Mouse (Mus musculus): Measurements from ENCODE around the gene 4932438A13Rik. TPM values are rescaled to one million over a fixed set of nuclear protein-coding genes. Genes with fewer than 3 reads are reported as not detected.
A peak's percentile ranks its signal among the peaks of the same experiment; 100 is the strongest.

Gene 4932438A13Rik
- polyA plus RNA-seq, 2 experiments, result 28.3 to 68.4 TPM

- Histone ChIP-seq H3K4me1 (ENCODE audit: control insufficient read depth, insufficient read depth, low read length) (no peaks in the 10 kb centered on the region), H3K9ac (ENCODE audit: low read depth, low read length, severe bottlenecking) (no peak overlapping the region), H3K4me2 (replicated peaks; ENCODE audit: low read depth, low read length, severe bottlenecking) (no peak overlapping the region), H3K36me3 (ENCODE audit: control insufficient read depth, insufficient read depth, low read length) (peaks cover 33% of the 10 kb centered on the region), H3K4me3 (replicated peaks; ENCODE audit: low read length) (no peak overlapping the region), H3K27me3 (ENCODE audit: control insufficient read depth, insufficient read depth, low read length) (no peaks in the 10 kb centered on the region), H3K27ac (replicated peaks; ENCODE audit: low read depth, low read length) (no peak overlapping the region), H3K9me3 (ENCODE audit: control insufficient read depth, low read length) (no peaks in the 10 kb centered on the region)
- WGBS, result 92% methylated on average over 2 of the region's 2 CpGs
- TF ChIP-seq POLR2A (IDR thresholded peaks at IDR 0.05; ENCODE audit: borderline replicate concordance, extremely low read depth, insufficient read depth, insufficient read length), result no peak
- DNase-seq (ENCODE audit: low spot score) (no peak), ATAC-seq (ENCODE audit: low FRiP score, low read depth) (no peak)
Observed at GRCm38 (mm10) chr3:36917832-36918231, 54.9 kb downstream of the 4932438A13Rik start.

GRCm38 (mm10) chr3:36918322-36918721 lies 55.4 kb downstream of the 4932438A13Rik start:
- no peak overlapping the region for H3K9ac ChIP-seq (ENCODE audit: low read depth, low read length, severe bottlenecking)
- no peaks in the 10 kb centered on the region for H3K9me3 ChIP-seq (ENCODE audit: control insufficient read depth, low read length)
- TF ChIP-seq POLR2A (IDR thresholded peaks at IDR 0.05; ENCODE audit: borderline replicate concordance, extremely low read depth, insufficient read depth, insufficient read length), result no peak
- H3K4me3 ChIP-seq (replicated peaks; ENCODE audit: low read length), result no peak overlapping the region
- H3K4me1 ChIP-seq (ENCODE audit: control insufficient read depth, insufficient read depth, low read length), result no peaks in the 10 kb centered on the region
- no peak for ATAC-seq (ENCODE audit: low FRiP score, low read depth)
- no peak for DNase-seq (ENCODE audit: low spot score)
- H3K27me3 ChIP-seq (ENCODE audit: control insufficient read depth, insufficient read depth, low read length), result no peaks in the 10 kb centered on the region
- H3K27ac ChIP-seq (replicated peaks; ENCODE audit: low read depth, low read length), result no peak overlapping the region
- H3K4me2 ChIP-seq (replicated peaks; ENCODE audit: low read depth, low read length, severe bottlenecking), result no peak overlapping the region
- peaks cover 33% of the 10 kb centered on the region for H3K36me3 ChIP-seq (ENCODE audit: control insufficient read depth, insufficient read depth, low read length)
- 94% methylated on average over 4 of the region's 4 CpGs for WGBS

GRCm38 (mm10) chr3:36941572-36941971 lies 78.7 kb downstream of the 4932438A13Rik start:
- DNase-seq (ENCODE audit: low spot score) (no peak), ATAC-seq (ENCODE audit: low FRiP score, low read depth) (no peak)

GRCm38 (mm10) chr3:36942108-36942507 lies 79.2 kb downstream of the 4932438A13Rik start:
- no peak for TF ChIP-seq POLR2A (IDR thresholded peaks at IDR 0.05; ENCODE audit: borderline replicate concordance, extremely low read depth, insufficient read depth, insufficient read length)
- no peak for ATAC-seq (ENCODE audit: low FRiP score, low read depth)
- no peaks in the 10 kb centered on the region for H3K4me1 ChIP-seq (ENCODE audit: control insufficient read depth, insufficient read depth, low read length)
- 52% methylated on average over 6 of the region's 6 CpGs for WGBS
- peak; percentile 63 for DNase-seq (ENCODE audit: low spot score)
- H3K4me2 ChIP-seq (replicated peaks; ENCODE audit: low read depth, low read length, severe bottlenecking), result no peak overlapping the region
- H3K9ac ChIP-seq (ENCODE audit: low read depth, low read length, severe bottlenecking), result no peak overlapping the region
- peaks cover 29% of the 10 kb centered on the region for H3K36me3 ChIP-seq (ENCODE audit: control insufficient read depth, insufficient read depth, low read length)
- no peak overlapping the region for H3K4me3 ChIP-seq (replicated peaks; ENCODE audit: low read length)
- no peak overlapping the region for H3K27ac ChIP-seq (replicated peaks; ENCODE audit: low read depth, low read length)
- no peaks in the 10 kb centered on the region for H3K27me3 ChIP-seq (ENCODE audit: control insufficient read depth, insufficient read depth, low read length)
- no peaks in the 10 kb centered on the region for H3K9me3 ChIP-seq (ENCODE audit: control insufficient read depth, low read length)

More at GRCm38 (mm10) chr3:36941572-36941971, 78.7 kb downstream of the 4932438A13Rik start:
- Histone ChIP-seq H3K4me2 (replicated peaks; ENCODE audit: low read depth, low read length, severe bottlenecking) (no peak overlapping the region), H3K4me3 (replicated peaks; ENCODE audit: low read length) (no peak overlapping the region), H3K27me3 (ENCODE audit: control insufficient read depth, insufficient read depth, low read length) (no peaks in the 10 kb centered on the region), H3K36me3 (ENCODE audit: control insufficient read depth, insufficient read depth, low read length) (peaks cover 35% of the 10 kb centered on the region), H3K9ac (ENCODE audit: low read depth, low read length, severe bottlenecking) (no peak overlapping the region), H3K9me3 (ENCODE audit: control insufficient read depth, low read length) (no peaks in the 10 kb centered on the region), H3K4me1 (ENCODE audit: control insufficient read depth, insufficient read depth, low read length) (no peaks in the 10 kb centered on the region), H3K27ac (replicated peaks; ENCODE audit: low read depth, low read length) (no peak overlapping the region)
- WGBS, result 26% methylated on average over 5 of the region's 5 CpGs
- TF ChIP-seq POLR2A (IDR thresholded peaks at IDR 0.05; ENCODE audit: borderline replicate concordance, extremely low read depth, insufficient read depth, insufficient read length), result no peak

- ATAC-seq (ENCODE audit: low FRiP score, low read depth) (no peak), DNase-seq (ENCODE audit: low spot score) (no peak)
- no peaks in the 10 kb centered on the region for H3K27me3 ChIP-seq (ENCODE audit: control insufficient read depth, insufficient read depth, low read length)
Observed at GRCm38 (mm10) chr3:36943706-36944105, 80.8 kb downstream of the 4932438A13Rik start.

GRCm38 (mm10) chr3:37037979-37038378 lies 175.1 kb downstream of the 4932438A13Rik start:
- no peak for TF ChIP-seq POLR2A (IDR thresholded peaks at IDR 0.05; ENCODE audit: borderline replicate concordance, extremely low read depth, insufficient read depth, insufficient read length)
- no peaks in the 10 kb centered on the region for H3K9me3 ChIP-seq (ENCODE audit: control insufficient read depth, low read length)
- H3K36me3 ChIP-seq (ENCODE audit: control insufficient read depth, insufficient read depth, low read length), result peaks cover 68% of the 10 kb centered on the region
- no peak overlapping the region for H3K4me3 ChIP-seq (replicated peaks; ENCODE audit: low read length)
- no peaks in the 10 kb centered on the region for H3K27me3 ChIP-seq (ENCODE audit: control insufficient read depth, insufficient read depth, low read length)
- no peaks in the 10 kb centered on the region for H3K4me1 ChIP-seq (ENCODE audit: control insufficient read depth, insufficient read depth, low read length)
- 93% methylated on average over 2 of the region's 2 CpGs for WGBS
- H3K27ac ChIP-seq (replicated peaks; ENCODE audit: low read depth, low read length), result no peak overlapping the region
- ATAC-seq (ENCODE audit: low FRiP score, low read depth) (no peak), DNase-seq (ENCODE audit: low spot score) (no peak)
- no peak overlapping the region for H3K4me2 ChIP-seq (replicated peaks; ENCODE audit: low read depth, low read length, severe bottlenecking)
- H3K9ac ChIP-seq (ENCODE audit: low read depth, low read length, severe bottlenecking), result no peak overlapping the region

More at GRCm38 (mm10) chr3:36943706-36944105, 80.8 kb downstream of the 4932438A13Rik start:
- no peaks in the 10 kb centered on the region for H3K9me3 ChIP-seq (ENCODE audit: control insufficient read depth, low read length)
- no peak overlapping the region for H3K4me3 ChIP-seq (replicated peaks; ENCODE audit: low read length)
- no peaks in the 10 kb centered on the region for H3K4me1 ChIP-seq (ENCODE audit: control insufficient read depth, insufficient read depth, low read length)
- H3K4me2 ChIP-seq (replicated peaks; ENCODE audit: low read depth, low read length, severe bottlenecking), result no peak overlapping the region
- no peak overlapping the region for H3K9ac ChIP-seq (ENCODE audit: low read depth, low read length, severe bottlenecking)
- H3K36me3 ChIP-seq (ENCODE audit: control insufficient read depth, insufficient read depth, low read length), result peaks cover 37% of the 10 kb centered on the region
- TF ChIP-seq POLR2A (IDR thresholded peaks at IDR 0.05; ENCODE audit: borderline replicate concordance, extremely low read depth, insufficient read depth, insufficient read length), result no peak
- H3K27ac ChIP-seq (replicated peaks; ENCODE audit: low read depth, low read length), result no peak overlapping the region

Data from limb, embryonic 14.5 days (tissue).